Mouse (Mus musculus): ENCODE data around the gene Fxn. TPM values are rescaled to one million over a fixed set of nuclear protein-coding genes. Genes with fewer than 3 reads are reported as not detected.

Fxn gene
- polyA plus RNA-seq, 1 experiment = 17.6 TPM

DNA sequence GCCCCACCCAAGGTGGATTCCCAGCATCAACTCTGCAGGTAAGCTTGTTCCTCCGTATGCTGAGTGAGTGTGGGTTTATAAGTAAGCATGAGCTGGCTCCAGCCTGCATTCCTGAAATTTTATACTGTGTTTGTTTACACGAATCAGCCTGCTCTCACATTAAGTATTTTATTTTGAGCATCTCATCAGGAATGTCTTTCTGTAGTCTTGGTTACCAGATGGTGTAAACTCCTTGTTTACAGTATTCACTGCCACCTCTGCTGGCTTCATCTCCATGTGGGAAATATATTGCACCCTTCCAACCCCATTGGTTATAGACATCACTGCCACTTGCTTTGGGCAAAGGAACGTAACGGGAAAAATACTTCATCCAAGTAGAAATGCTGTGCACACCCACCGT, 13.1 kb upstream of the Fxn start:
- Histone ChIP-seq H3K36me3 (ENCODE audit: control insufficient read depth, insufficient read depth) (no peaks in the 10 kb centered on the region), H3K79me2 (ENCODE audit: control insufficient read depth, insufficient read depth) (no peaks in the 10 kb centered on the region), H3K4me2 (ENCODE audit: low read depth) (no peak overlapping the region), H3K27me3 (ENCODE audit: control insufficient read depth, insufficient read depth, insufficient read length) (peaks cover 4% of the 10 kb centered on the region), H3K4me3 (no peak overlapping the region), H3ac (ENCODE audit: control insufficient read depth, insufficient read length) (no peak overlapping the region)
- no peak for TF ChIP-seq MYOD1 (IDR thresholded peaks at IDR 0.05; ENCODE audit: control insufficient read depth in 1 of 3, insufficient read length in 2 of 3, low read depth in 2 of 3)
- TF ChIP-seq USF1 (IDR thresholded peaks at IDR 0.05; ENCODE audit: low read depth) = no peak
- TF ChIP-seq MAX (IDR thresholded peaks at IDR 0.05; ENCODE audit: low read depth) = no peak
- TF ChIP-seq REST (IDR thresholded peaks at IDR 0.05; ENCODE audit: insufficient read depth, insufficient read length) = no peak
- TF ChIP-seq MYOG (IDR thresholded peaks at IDR 0.05; ENCODE audit: control insufficient read depth in 1 of 3, insufficient read depth in 1 of 3, insufficient read length in 2 of 3, low read depth in 2 of 3) = no peak

GRCm38 (mm10) chr19:24284187-24284586, 3.8 kb upstream of the Fxn start:
- H3K4me3 ChIP-seq = no peak overlapping the region
- no peak overlapping the region for H3ac ChIP-seq (ENCODE audit: control insufficient read depth, insufficient read length)
- TF ChIP-seq SRF (IDR thresholded peaks at IDR 0.05; ENCODE audit: control insufficient read depth, insufficient read length, low read depth) (no peak), MYOD1 (IDR thresholded peaks at IDR 0.05; ENCODE audit: control insufficient read depth in 1 of 3, insufficient read length in 2 of 3, low read depth in 2 of 3) (no peak)

DNA sequence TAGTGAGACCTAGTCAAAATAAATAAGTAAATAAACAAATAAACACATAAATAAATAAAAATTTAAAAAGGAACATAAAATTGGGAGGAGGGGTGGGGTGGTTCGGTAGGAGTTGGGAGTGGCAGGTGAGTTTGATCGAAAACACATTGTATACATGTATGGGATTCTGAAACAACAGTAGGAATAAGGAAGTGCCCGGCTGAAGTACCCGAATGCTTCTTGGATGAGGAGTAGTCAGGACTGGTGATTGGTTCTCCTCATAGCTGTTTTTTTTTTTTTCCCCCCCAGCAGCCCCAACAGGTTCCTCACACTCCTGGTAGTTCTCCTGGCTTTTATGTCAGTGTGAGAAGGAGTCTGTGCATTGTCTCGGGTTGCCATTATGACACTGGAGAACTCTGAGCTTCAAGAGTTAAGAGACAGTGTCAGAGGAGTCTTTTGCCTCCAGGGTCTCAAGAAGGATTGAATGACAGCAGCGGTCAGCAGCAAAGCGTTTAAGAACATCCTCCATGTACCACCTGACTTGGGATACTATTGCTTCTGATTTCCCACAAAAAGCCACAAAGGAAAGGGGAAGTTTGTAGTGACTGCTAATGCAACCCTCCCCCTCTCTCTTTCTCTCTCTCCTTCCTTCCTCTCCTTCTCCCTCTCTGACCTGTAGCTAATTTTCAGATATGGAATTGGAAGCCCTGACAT, 1.0 kb upstream of the Fxn start:
- TF ChIP-seq POLR2AphosphoS2 (IDR thresholded peaks at IDR 0.05; ENCODE audit: insufficient read length, low read depth) (no peak), MYOD1 (IDR thresholded peaks at IDR 0.05; ENCODE audit: control insufficient read depth in 1 of 3, insufficient read length in 2 of 3, low read depth in 2 of 3) (no peak), TCF3 (IDR thresholded peaks at IDR 0.05; ENCODE audit: insufficient read length, low read depth) (no peak), SRF (IDR thresholded peaks at IDR 0.05; ENCODE audit: control insufficient read depth, insufficient read length, low read depth) (no peak), REST (IDR thresholded peaks at IDR 0.05; ENCODE audit: insufficient read depth, insufficient read length) (no peak), TCF12 (IDR thresholded peaks at IDR 0.05; ENCODE audit: insufficient read depth, poor library complexity, severe bottlenecking) (no peak), E2F4 (IDR thresholded peaks at IDR 0.05; ENCODE audit: insufficient read depth) (no peak), MYOG (IDR thresholded peaks at IDR 0.05; ENCODE audit: control insufficient read depth in 1 of 3, insufficient read depth in 1 of 3, insufficient read length in 2 of 3, low read depth in 2 of 3) (no peak), CEBPB (IDR thresholded peaks at IDR 0.05; ENCODE audit: insufficient read depth, poor library complexity, severe bottlenecking) (no peak), USF1 (IDR thresholded peaks at IDR 0.05; ENCODE audit: low read depth) (no peak), POLR2A (IDR thresholded peaks at IDR 0.05; ENCODE audit: insufficient read length, low read depth) (no peak), MAX (IDR thresholded peaks at IDR 0.05; ENCODE audit: low read depth) (no peak)
- Histone ChIP-seq H3K27me3 (ENCODE audit: control insufficient read depth, insufficient read depth, insufficient read length) (no peaks in the 10 kb centered on the region), H3K79me2 (ENCODE audit: control insufficient read depth, insufficient read depth) (no peaks in the 10 kb centered on the region), H3K4me2 (ENCODE audit: low read depth) (no peak overlapping the region), H3ac (ENCODE audit: control insufficient read depth, insufficient read length) (no peak overlapping the region), H3K4me3 (no peak overlapping the region), H3K36me3 (ENCODE audit: control insufficient read depth, insufficient read depth) (no peaks in the 10 kb centered on the region)

More at GRCm38 (mm10) chr19:24284187-24284586, 3.8 kb upstream of the Fxn start:
- H3K79me2 ChIP-seq (ENCODE audit: control insufficient read depth, insufficient read depth) = no peaks in the 10 kb centered on the region
- H3K27me3 ChIP-seq (ENCODE audit: control insufficient read depth, insufficient read depth, insufficient read length) = no peaks in the 10 kb centered on the region
- H3K4me2 ChIP-seq (ENCODE audit: low read depth) = no peak overlapping the region
- no peaks in the 10 kb centered on the region for H3K36me3 ChIP-seq (ENCODE audit: control insufficient read depth, insufficient read depth)

DNA sequence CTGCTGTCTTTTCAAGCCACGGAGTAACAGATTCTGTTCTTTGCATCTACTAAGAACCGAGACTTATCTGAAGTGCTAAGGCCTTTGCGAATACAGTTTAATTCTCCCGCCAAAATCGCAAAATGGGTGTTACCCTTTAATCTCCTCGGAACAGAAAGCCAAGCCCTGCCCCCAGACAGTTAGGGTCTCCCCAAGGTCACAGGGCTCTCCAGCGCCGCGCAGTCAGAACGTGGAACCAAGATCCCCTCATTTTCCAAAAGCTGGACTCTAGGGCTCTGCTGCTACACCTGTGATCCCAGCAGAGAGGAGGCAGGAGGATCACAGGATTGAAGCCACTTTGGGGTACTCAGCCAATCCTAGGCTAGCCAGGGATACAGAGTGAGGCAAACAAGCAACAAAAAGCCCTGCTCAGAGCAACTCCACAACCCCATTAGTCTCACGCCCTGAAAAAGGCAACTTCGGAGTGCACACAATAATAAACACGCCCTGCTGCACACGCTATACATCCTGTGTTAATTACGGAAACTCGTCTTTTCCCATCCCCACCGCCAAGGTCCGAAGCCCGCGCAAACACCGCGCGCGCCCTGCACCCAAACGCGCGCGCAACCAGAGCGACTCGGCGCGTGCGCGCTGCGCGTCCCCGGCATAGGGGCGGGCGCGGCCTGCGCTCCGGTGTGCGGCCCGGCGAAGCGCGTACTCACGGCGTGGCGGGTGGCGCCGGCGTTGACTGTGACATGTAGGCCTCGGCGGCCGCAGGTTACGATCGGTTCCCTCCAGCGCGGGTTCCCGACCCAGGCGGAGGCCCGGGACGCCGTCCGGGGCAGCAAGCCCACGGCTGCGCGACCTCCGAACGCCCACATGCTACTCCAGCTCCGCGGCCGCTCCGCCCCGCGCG, 452 bp downstream of the Fxn start:
- no peaks in the 10 kb centered on the region for H3K36me3 ChIP-seq (ENCODE audit: control insufficient read depth, insufficient read depth)
- TF ChIP-seq TCF3 (IDR thresholded peaks at IDR 0.05; ENCODE audit: insufficient read length, low read depth) (no peak), MYOD1 (IDR thresholded peaks at IDR 0.05; ENCODE audit: control insufficient read depth in 1 of 3, insufficient read length in 2 of 3, low read depth in 2 of 3) (peak in 1 of 3 experiments; percentile 5), POLR2AphosphoS2 (IDR thresholded peaks at IDR 0.05; ENCODE audit: insufficient read length, low read depth) (peak; percentile 46), E2F4 (IDR thresholded peaks at IDR 0.05; ENCODE audit: insufficient read depth) (peak; percentile 49), USF1 (IDR thresholded peaks at IDR 0.05; ENCODE audit: low read depth) (no peak), TCF12 (IDR thresholded peaks at IDR 0.05; ENCODE audit: insufficient read depth, poor library complexity, severe bottlenecking) (no peak), POLR2A (IDR thresholded peaks at IDR 0.05; ENCODE audit: insufficient read length, low read depth) (peak; percentile 78), MAX (IDR thresholded peaks at IDR 0.05; ENCODE audit: low read depth) (no peak)
- no peaks in the 10 kb centered on the region for H3K79me2 ChIP-seq (ENCODE audit: control insufficient read depth, insufficient read depth)
- peak overlapping the region; percentile 34 for H3ac ChIP-seq (ENCODE audit: control insufficient read depth, insufficient read length)
- H3K4me3 ChIP-seq = peak overlapping the region; percentile 26
- H3K4me2 ChIP-seq (ENCODE audit: low read depth) = peak overlapping the region; percentile 97
- H3K27me3 ChIP-seq (ENCODE audit: control insufficient read depth, insufficient read depth, insufficient read length) = no peaks in the 10 kb centered on the region

- no peaks in the 10 kb centered on the region for H3K36me3 ChIP-seq (ENCODE audit: control insufficient read depth, insufficient read depth)
- H3ac ChIP-seq (ENCODE audit: control insufficient read depth, insufficient read length) = no peak overlapping the region
- no peak overlapping the region for H3K4me2 ChIP-seq (ENCODE audit: low read depth)
- no peak overlapping the region for H3K4me3 ChIP-seq
- TF ChIP-seq REST (IDR thresholded peaks at IDR 0.05; ENCODE audit: insufficient read depth, insufficient read length) = no peak
- no peak for TF ChIP-seq E2F4 (IDR thresholded peaks at IDR 0.05; ENCODE audit: insufficient read depth)
- no peak for TF ChIP-seq MYOD1 (IDR thresholded peaks at IDR 0.05; ENCODE audit: control insufficient read depth in 1 of 3, insufficient read length in 2 of 3, low read depth in 2 of 3)
- no peak for TF ChIP-seq POLR2AphosphoS2 (IDR thresholded peaks at IDR 0.05; ENCODE audit: insufficient read length, low read depth)
- no peak for TF ChIP-seq MAX (IDR thresholded peaks at IDR 0.05; ENCODE audit: low read depth)
- TF ChIP-seq TCF3 (IDR thresholded peaks at IDR 0.05; ENCODE audit: insufficient read length, low read depth) = no peak
- TF ChIP-seq CEBPB (IDR thresholded peaks at IDR 0.05; ENCODE audit: insufficient read depth, poor library complexity, severe bottlenecking) = no peak
- TF ChIP-seq SRF (IDR thresholded peaks at IDR 0.05; ENCODE audit: control insufficient read depth, insufficient read length, low read depth) = no peak
- no peak for TF ChIP-seq USF1 (IDR thresholded peaks at IDR 0.05; ENCODE audit: low read depth)
- no peak for TF ChIP-seq TCF12 (IDR thresholded peaks at IDR 0.05; ENCODE audit: insufficient read depth, poor library complexity, severe bottlenecking)
- TF ChIP-seq MYOG (IDR thresholded peaks at IDR 0.05; ENCODE audit: control insufficient read depth in 1 of 3, insufficient read depth in 1 of 3, insufficient read length in 2 of 3, low read depth in 2 of 3) = no peak
- TF ChIP-seq POLR2A (IDR thresholded peaks at IDR 0.05; ENCODE audit: insufficient read length, low read depth) = no peak
- H3K79me2 ChIP-seq (ENCODE audit: control insufficient read depth, insufficient read depth) = no peaks in the 10 kb centered on the region
- no peaks in the 10 kb centered on the region for H3K27me3 ChIP-seq (ENCODE audit: control insufficient read depth, insufficient read depth, insufficient read length)
Observed at GRCm38 (mm10) chr19:24278859-24279258, 1.5 kb downstream of the Fxn start.
